In genomic region chr17:50116980-50117379, GRCm38 (mm10) we compare ENCODE assay signal across 16 mouse cellular contexts.
DNase-seq lines count a peak whose midpoint lies in the region; ATAC-seq and TF ChIP-seq lines count a peak whose summit lies in the region.
"Had no signal": no experiment of that assay in that cellular context is flagged by ENCODE, and none has a peak within 500 bp of the region (broad histone marks: within the 10 kb centered on the region; RNA-seq: fewer than 3 reads in every experiment).

No protein-coding gene starts in this region.

- WGBS in lung, postnatal 0 days: 50% methylated on average over 3 of the region's 3 CpGs
- whole genome bisulfite sequencing in small intestine, adult 2 months: 67% methylated on average over 3 of the region's 3 CpGs

- intact Hi-C loops in heart, postnatal 25 days (cut with DNase I): loop anchor here (5.0 kb wide), 1 partner anchor 35 kb away; no protein-coding TSS in a partner anchor
- intact Hi-C loops in heart, postnatal 10 days (cut with DNase I): no loop called here

- TF ChIP-seq EP300 in lung, postnatal 0 days (IDR thresholded peaks at IDR 0.05): no peak

- H3K27ac ChIP-seq in lung, postnatal 0 days (ENCODE audit: low read length): no peak overlapping the region
- H3K27ac ChIP-seq in small intestine, adult 2 months (ENCODE audit: insufficient read depth, low read depth, low read length): 0 out of 2 replicates have a peak overlapping the region, but pooled peaks have one; percentile 6
- H3K27ac ChIP-seq: hindbrain, embryonic 12.5 days; lung, embryonic 15.5 days had no signal

- no peak for ATAC-seq in lung, postnatal 0 days
- ATAC-seq in erythroid progenitor cell, adult 5-6 weeks (replicated peaks; ENCODE audit: low FRiP score, poor library complexity, severe bottlenecking): no peak
- ATAC-seq: forebrain, postnatal 0 days; intestine, embryonic 16.5 days had no signal

- no peak overlapping the region for H3K9ac ChIP-seq in lung, postnatal 0 days (replicated peaks; ENCODE audit: low read depth)
- H3K9ac ChIP-seq: forebrain, postnatal 0 days; hindbrain, embryonic 12.5 days; lung, embryonic 15.5 days had no signal

- no peak for TF ChIP-seq POLR2A in small intestine, adult 2 months (IDR thresholded peaks at IDR 0.05; ENCODE audit: low read depth, low read length)

- no peak overlapping the region for H3K4me2 ChIP-seq in lung, postnatal 0 days (replicated peaks; ENCODE audit: low read depth, low read length)
- H3K4me2 ChIP-seq: hindbrain, embryonic 12.5 days; liver, embryonic 11.5 days; lung, embryonic 15.5 days had no signal

- peak; percentile 77 for DNase-seq in heart, adult 8-10 months (ENCODE audit: low spot score)
- no peak for DNase-seq in heart, postnatal 25 days (ENCODE audit: low spot score)
- DNase-seq in lung, postnatal 10 days: peak; percentile 32
- DNase-seq in lung, postnatal 0 days (ENCODE audit: low spot score): no peak
- peak; percentile 56 to 71 for DNase-seq in heart, postnatal 10 days
- DNase-seq: cerebellum, postnatal 14 days; forebrain, postnatal 0 days; layer of hippocampus, adult 9-11 months; spleen, adult 18-20 months had no signal

- H3K36me3 ChIP-seq in lung, postnatal 0 days (ENCODE audit: insufficient read depth, low read length): no peaks in the 10 kb centered on the region
- no peaks in the 10 kb centered on the region for H3K36me3 ChIP-seq in small intestine, adult 2 months (ENCODE audit: control insufficient read depth, insufficient read depth, low read length)
- H3K36me3 ChIP-seq: hindbrain, embryonic 12.5 days; lung, embryonic 15.5 days had no signal

- no peak overlapping the region for H3K4me3 ChIP-seq in lung, postnatal 0 days (ENCODE audit: low read depth, low read length)
- H3K4me3 ChIP-seq in small intestine, adult 2 months (ENCODE audit: low read depth, low read length): no peak overlapping the region
- H3K4me3 ChIP-seq: hindbrain, embryonic 12.5 days; lung, embryonic 15.5 days; megakaryocyte, embryonic 14.5 days had no signal

- no peaks in the 10 kb centered on the region for H3K27me3 ChIP-seq in lung, postnatal 0 days (replicated peaks; ENCODE audit: insufficient read depth, low read length)
- no peaks in the 10 kb centered on the region for H3K27me3 ChIP-seq in small intestine, adult 2 months (ENCODE audit: control insufficient read depth, insufficient read depth, low read length)
- H3K27me3 ChIP-seq: hindbrain, embryonic 12.5 days; lung, embryonic 15.5 days had no signal

- no peaks in the 10 kb centered on the region for H3K9me3 ChIP-seq in lung, postnatal 0 days (ENCODE audit: low read length)
- H3K9me3 ChIP-seq: hindbrain, embryonic 12.5 days; lung, embryonic 15.5 days had no signal

- TF ChIP-seq CTCF in lung, postnatal 0 days (IDR thresholded peaks at IDR 0.05): no peak
- TF ChIP-seq CTCF in small intestine, adult 2 months (IDR thresholded peaks at IDR 0.05; ENCODE audit: extremely low read depth, insufficient read length, insufficient replicate concordance, low read depth, low read length): no peak

- H3K4me1 ChIP-seq in lung, postnatal 0 days (ENCODE audit: insufficient read depth, low read depth, low read length): no peaks in the 10 kb centered on the region
- peaks cover 2% of the 10 kb centered on the region for H3K4me1 ChIP-seq in small intestine, adult 2 months (ENCODE audit: control insufficient read depth, insufficient read depth, insufficient read length, low read length)
- H3K4me1 ChIP-seq: hindbrain, embryonic 12.5 days; lung, embryonic 15.5 days had no signal

Comparison
In these comparisons a context has a peak if more than half of its experiments do, and no peak if none do; other contexts are left out.
1. DNase-seq: peak in heart, adult 8-10 months (single experiment), lung, postnatal 10 days (single experiment) and heart, postnatal 10 days (2 of 2); none in heart, postnatal 25 days (single experiment) and lung, postnatal 0 days (single experiment).